Mouse (Mus musculus): ENCODE results near the gene Gm49320.
A peak's percentile ranks its signal among the peaks of the same experiment; 100 is the strongest.

Gene Gm49320

GRCm38 (mm10) chr8:4259125-4259804 is 20.6 kb downstream of the Gm49320 start, which contains the start of gene Ctxn1:
Gene Ctxn1, minus strand, starts transcription at chr8:4259274.
- DNase-seq (ENCODE audit: low spot score) = peak; percentile 91

GRCm38 (mm10) chr8:4259805-4260170 is 21.1 kb downstream of the Gm49320 start:
- no peak for DNase-seq (ENCODE audit: low spot score)

GRCm38 (mm10) chr8:4263105-4263791 is 24.6 kb downstream of the Gm49320 start:
- no peak for DNase-seq (ENCODE audit: low spot score)

- no peak for DNase-seq (ENCODE audit: low spot score)
These were observed 26.7 kb downstream of the Gm49320 start for GRCm38 (mm10) chr8:4265160-4265914.

GRCm38 (mm10) chr8:4267627-4268026 is 29.0 kb downstream of the Gm49320 start:
- DNase-seq (ENCODE audit: low spot score) = no peak

GRCm38 (mm10) chr8:4269609-4270008 is 30.9 kb downstream of the Gm49320 start:
- DNase-seq (ENCODE audit: low spot score) = no peak

GRCm38 (mm10) chr8:4275275-4276110 is 36.8 kb downstream of the Gm49320 start, which contains the start of gene Timm44:
Gene Timm44, minus strand, starts transcription at chr8:4275913.
- peak; percentile 95 for DNase-seq (ENCODE audit: low spot score)

- no peak for DNase-seq (ENCODE audit: low spot score)
These were observed 37.4 kb downstream of the Gm49320 start for GRCm38 (mm10) chr8:4276111-4276465.

- no peak for DNase-seq (ENCODE audit: low spot score)
These were observed 54.1 kb downstream of the Gm49320 start for GRCm38 (mm10) chr8:4292738-4293137.

- DNase-seq (ENCODE audit: low spot score) = no peak
These were observed 59.2 kb downstream of the Gm49320 start for GRCm38 (mm10) chr8:4297822-4298221.

Data from c-Kit-positive CD71-positive TER-119-positive erythroid progenitor cells, embryonic 14.5 days (primary cell).